Mouse (Mus musculus) kidney, adult 2 months (tissue): ENCODE data around the gene Cyp2d11.

Source experiments
- CTCF ChIP-seq: fragments of 200-500 bp; conservative IDR thresholded peaks from 2 replicates; pipeline ENCODE4 v1.5.1; 2011; ENCODE audit warnings: low read depth, mild to moderate bottlenecking, control low read depth, low read length, moderate library complexity, mixed read lengths; ENCODE audit not compliant: insufficient read depth, insufficient read length
- POLR2A ChIP-seq: fragments of 200-500 bp; IDR thresholded peaks from one replicate; pipeline ENCODE4 v1.6.1; 2011; ENCODE audit warnings: low read depth, low read length, control low read depth

DNA sequence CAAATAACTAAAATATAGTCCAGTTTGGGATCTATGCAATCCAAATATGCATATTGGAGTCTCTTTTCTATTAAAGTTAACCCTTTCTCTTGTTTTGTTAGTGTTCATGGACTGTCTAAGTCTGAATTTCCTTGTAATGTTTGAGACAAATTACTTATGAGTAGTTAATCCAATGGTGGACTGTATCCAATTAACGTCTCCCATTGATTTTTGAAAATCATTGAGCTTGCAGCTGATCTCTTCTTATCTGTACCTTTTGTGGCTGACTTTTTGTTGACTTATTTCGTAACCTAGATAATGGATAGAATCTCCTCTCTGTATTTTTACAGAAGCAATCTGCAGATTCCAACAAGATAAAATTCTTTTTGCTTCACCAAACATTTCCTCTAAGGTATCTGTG lies 11.4 kb downstream of the Cyp2d11 start:
- TF ChIP-seq CTCF (no peak), POLR2A (no peak)
